Mouse (Mus musculus) myocyte (in vitro differentiated cells): ENCODE data around the gene Fnbp1l.

Source experiments
- CEBPB ChIP-seq: IDR thresholded peaks from 2 replicates; pipeline ENCODE4 v1.6.1; 2011; ENCODE audit warnings: mild to moderate bottlenecking, moderate library complexity; ENCODE audit not compliant: poor library complexity, insufficient read depth, severe bottlenecking
- MAX ChIP-seq: IDR thresholded peaks from one replicate; pipeline ENCODE4 v1.6.1; 2011; ENCODE audit warnings: low read depth, mild to moderate bottlenecking, control low read depth
- MYOD1 ChIP-seq, 3 experiments: IDR thresholded peaks; one replicate each; pipeline ENCODE4 v1.6.1; 2011; ENCODE audit warnings: control low read depth in 2 of 3, low read depth in 2 of 3, mild to moderate bottlenecking in 2 of 3, moderate library complexity in 1 of 3; ENCODE audit not compliant: insufficient read length in 2 of 3, control insufficient read depth in 1 of 3
- POLR2A ChIP-seq: IDR thresholded peaks from one replicate; pipeline ENCODE4 v1.6.1; 2011; ENCODE audit warnings: low read depth, mild to moderate bottlenecking, control low read depth, moderate library complexity; ENCODE audit not compliant: insufficient read length
- SRF ChIP-seq: IDR thresholded peaks from one replicate; pipeline ENCODE4 v1.6.1; 2011; ENCODE audit warnings: low read depth; ENCODE audit not compliant: control insufficient read depth, insufficient read length
- TCF12 ChIP-seq: IDR thresholded peaks from one replicate; pipeline ENCODE4 v1.6.1; 2011; ENCODE audit warnings: mild to moderate bottlenecking, control low read depth; ENCODE audit not compliant: poor library complexity, insufficient read depth, severe bottlenecking
- TCF3 ChIP-seq: IDR thresholded peaks from one replicate; pipeline ENCODE4 v1.6.1; 2011; ENCODE audit warnings: low read depth, control low read depth; ENCODE audit not compliant: insufficient read length
- USF1 ChIP-seq: IDR thresholded peaks from one replicate; pipeline ENCODE4 v1.6.1; 2011; ENCODE audit warnings: low read depth, mild to moderate bottlenecking, control low read depth, moderate library complexity

DNA sequence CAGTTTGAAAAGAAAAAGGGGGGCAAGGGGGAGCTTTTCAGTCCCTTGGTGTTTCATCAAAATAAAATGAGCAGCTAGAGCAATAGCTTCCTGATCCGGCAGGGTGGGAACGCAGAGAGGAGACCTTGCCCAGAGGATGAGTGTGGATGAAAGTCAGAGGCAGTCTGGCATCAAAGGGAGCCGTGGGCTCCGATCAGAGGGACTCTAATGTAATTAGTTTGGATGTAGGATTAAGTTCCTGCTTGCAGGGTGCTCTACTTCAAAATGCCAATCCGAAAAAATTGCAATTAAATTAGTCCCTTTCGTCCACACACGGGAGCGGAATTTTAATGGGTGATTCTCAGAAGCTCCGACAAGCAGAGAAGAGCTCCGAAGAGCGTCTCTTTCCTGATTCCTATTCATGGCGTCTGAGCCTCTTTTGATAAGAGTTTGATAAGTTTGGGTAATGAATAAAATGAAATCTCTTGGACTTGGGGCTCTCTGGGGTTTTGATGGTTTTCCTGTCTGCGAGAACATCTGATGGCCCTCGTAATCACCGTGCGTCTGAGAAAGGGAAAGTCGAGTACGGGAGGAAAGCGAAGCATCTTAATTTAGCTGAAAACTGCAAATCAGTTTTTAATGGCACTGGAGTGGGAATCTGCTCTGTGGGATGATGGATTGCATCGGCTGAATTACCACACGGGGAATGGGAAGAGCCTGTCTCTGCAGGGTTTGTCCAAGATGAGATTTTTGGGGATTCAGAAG, 126.5 kb downstream of the Fnbp1l start:
- TF ChIP-seq USF1 (no peak), MAX (no peak), MYOD1 (IDR thresholded peaks at IDR 0.05; ENCODE audit: control insufficient read depth in 1 of 3, insufficient read length in 2 of 3, low read depth in 2 of 3) (no peak), POLR2A (no peak), CEBPB (no peak), SRF (no peak), TCF12 (no peak), TCF3 (no peak)
